Mouse (Mus musculus) spleen, postnatal 14 days (tissue): ENCODE measurements at regions not wholly inside any gene's neighbourhood (a gene's known extent, or its start where the extent isn't known, plus 50 kb on each side); places are given as distances from the start of the nearest gene placed in this dataset.

ENCODE experiments used
- DNase-seq, 2 experiments: peaks; one replicate each; pipeline ENCODE4 v3.0.0; 2021 to 2022; ENCODE audit warnings: low spot score in 2 of 2

DNA sequence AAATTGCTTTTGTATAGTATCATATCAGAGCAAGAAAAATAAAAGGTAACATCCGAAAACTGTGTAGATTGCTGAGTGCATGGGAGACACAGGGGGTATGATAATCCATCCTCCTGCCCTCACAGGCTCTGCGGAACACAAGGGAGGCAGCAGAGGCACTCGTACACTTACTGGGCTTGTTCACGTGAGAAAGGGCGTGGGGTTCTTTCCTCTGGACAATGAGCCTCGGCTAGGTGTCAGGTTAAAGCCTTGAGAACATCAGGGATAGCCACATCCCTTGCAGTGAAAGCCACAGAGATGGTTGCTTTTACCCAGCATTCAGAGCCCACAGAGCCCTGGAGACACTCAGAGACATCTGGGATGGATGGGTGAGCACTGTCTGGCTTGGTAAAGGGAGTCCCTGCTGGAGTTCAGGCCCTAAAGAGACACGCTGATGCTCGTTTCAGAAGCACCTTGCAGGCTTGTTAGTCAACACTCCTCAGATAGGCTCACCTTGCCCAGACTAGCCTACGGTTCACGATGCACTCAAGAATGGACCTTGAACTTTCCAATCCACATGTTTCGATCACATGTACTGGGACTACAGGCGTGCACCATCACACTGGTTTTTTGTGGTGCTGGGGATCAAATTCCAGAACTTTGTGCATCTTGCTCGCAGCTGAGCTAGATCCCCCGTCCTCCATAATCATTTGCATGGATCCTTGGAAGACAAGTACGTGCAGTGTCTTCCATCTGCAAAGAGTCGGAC, 83.5 kb upstream of the Spin1 start:
- no peak for DNase-seq

DNA sequence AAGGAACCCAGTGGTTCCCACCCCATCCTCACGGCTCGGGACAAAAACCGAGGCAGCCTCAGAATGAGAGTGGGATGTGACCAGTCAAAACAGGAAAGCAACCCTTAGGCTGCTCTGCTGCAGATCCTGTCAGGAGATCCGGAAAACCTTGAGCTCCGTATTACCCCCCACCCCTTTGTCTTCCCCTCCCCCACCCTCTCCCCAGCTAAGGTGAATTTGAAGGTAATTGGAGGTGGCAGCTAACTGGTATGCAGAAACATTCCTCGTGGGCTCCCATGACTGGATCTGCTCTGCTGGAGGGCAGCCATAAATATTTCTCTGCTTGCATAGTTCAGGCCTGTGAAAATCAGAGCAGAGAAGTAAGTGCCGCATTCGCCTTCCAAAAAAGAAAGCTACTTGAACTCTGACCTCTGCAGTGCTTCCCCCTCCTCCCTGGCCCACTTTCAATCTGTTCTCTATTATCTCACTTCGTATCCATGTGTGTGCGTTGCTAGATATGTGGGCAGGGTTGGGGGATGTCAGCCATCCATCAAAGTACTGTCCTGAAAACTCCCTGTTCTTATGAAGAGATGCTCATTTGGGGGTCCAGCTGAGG, 82.9 kb upstream of the Spin1 start:
- DNase-seq = no peak

DNA sequence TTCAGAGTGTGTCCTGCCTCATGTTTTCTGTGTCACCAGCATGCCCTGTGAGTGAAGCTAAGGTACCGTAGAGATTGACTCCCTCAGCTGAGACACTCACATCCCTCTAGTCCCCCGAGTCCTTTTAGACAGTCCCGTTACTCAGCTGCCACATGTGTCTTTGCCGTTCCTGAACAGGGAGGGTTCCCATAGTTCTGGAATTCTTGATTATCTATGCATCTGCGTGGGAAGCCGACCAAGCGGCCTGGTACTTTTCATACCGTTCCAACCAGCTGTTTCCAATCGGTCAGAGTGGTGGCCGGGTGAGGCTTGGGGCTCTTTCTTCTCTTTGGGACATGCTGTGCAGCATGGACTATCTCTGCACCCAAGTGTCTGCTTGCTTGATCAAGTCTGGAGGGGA, 82.3 kb upstream of the Spin1 start:
- no peak for DNase-seq

DNA sequence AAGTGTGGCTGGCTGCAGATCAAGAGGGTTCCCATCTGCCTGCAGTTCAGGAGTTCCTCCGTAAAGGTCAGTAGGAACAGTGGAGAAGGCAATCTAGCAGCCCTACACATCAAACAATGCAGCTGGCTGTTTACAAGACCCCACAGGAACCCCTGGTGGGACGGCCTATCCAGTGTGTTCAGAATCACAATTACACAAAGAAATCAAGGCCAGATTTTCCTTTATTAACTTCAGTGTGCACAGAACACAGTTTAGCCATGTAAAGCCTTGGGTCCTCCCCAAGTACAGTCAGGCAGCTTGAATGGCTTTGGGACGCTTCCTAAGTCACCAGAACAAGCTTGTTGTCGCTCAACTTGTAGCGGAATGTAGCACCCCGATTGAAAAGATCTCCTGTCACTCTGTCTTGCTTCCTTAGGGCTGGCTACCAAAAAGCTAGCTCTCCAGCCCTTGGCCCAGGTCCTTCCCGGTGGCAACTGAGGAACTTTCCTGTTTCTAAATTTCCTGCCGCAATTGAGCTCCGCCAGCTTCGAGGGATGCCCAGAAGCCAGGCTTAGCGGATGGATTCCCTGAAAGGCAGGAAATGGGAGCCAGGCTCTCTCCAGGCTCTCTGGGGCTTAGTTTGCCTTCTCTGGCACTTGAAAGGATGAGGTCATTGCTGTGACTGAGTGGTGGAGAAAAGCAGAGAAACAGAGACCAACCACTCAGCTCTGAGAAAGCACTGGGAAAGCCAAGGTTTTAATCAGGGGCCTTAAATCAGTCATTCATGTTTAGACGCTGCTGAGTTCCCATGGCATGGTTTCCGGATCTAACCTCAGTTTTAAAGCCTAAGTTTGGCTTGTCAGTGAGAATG, 78.1 kb upstream of the Spin1 start:
- no peak for DNase-seq

DNA sequence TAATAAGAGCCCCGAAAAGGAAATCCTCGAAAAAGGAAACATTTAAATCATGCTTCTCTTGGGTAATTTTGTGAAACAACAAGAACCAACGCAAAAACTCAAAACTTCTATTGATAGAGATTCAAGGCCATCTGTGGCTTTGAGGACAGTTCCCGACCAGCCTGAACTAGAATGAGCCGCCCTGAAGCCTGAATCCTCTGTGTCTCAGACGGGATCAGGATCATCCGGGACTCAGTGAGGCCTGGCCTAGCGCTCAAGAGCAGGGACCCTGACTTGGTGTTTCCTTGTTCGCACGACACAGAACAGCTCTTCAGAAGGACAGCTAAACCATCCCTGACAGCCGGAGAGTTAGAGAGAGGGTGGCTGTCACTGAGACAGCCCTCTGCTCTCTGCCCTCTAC, 77.4 kb upstream of the Spin1 start:
- DNase-seq = no peak

DNA sequence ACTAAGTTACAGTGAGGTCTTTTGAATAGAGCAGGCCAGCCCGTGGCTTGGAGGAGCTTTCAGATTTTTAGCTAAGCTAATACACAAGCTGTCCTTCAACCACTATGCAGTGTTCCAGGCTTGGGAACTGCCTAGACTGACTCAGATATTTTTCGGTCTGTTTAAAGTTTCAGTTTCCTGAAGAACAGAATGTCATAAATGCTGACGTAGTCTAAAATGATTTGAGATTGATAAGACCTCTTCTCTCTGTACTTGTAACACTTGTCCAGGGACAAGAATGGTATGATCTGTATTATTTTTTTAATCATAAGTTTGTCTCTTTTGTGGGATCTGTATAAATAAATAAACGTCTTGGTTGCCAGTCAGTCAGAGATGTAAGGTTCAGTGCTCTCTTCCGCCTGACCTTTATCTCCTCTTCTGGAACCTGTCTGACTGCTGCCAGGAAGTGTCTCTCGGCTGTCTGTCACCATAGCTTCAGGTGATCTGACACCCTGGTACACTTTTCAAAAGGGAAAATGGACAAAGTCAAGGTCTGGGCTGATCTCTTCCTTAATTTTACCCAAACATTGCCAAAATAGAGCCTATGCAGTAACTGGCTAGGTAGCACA, 74.3 kb upstream of the Spin1 start:
- no peak for DNase-seq

DNA sequence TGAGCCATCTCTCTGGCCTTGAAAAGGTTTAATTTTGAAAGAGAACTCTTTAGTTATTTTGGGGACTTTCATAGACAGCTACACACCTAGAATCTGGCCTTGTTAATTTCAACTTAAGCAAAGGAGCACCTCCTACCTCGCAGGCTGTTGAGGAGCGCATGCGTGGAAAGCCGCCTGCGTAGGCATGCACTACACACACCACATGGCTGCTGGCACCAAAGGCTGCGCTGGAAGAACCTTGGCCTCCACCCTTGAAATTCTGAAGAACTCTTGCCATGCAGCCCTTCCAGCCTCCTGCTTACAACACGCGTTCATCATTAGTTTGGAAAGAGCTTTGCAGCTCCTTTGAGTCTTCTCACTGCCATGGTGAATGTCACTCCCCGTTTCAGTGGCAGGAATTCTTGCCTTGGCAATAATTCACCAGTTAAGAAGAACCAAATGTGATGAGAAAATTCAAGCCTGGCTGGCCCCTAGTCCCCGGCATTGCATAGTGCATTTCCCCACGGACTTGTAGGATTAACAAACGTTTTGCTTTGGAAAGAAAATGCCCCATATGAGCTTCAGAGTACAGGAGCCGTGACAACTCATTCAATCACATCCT, 62.7 kb upstream of the Spin1 start:
- DNase-seq = no peak

DNA sequence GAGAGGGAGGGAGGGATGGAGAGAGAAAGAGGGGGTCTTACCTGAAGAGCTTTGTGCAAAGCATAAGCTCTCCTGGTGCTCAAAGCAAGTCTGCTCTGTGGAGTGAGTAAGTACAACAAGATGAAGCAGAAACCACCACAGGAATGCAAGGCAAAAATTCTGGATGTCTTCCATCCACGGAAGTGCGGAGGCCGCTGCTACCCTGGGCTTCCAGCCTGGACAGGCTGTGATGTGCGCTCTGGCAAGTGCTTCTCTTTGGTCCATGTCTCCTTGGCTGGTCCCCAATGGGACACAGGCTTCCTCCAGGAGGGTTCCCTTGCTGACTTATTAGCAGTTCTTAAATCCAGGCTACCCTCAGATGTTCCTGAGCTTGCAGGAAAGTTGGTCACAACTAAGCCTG, 61.7 kb upstream of the Spin1 start:
- no peak for DNase-seq

DNA sequence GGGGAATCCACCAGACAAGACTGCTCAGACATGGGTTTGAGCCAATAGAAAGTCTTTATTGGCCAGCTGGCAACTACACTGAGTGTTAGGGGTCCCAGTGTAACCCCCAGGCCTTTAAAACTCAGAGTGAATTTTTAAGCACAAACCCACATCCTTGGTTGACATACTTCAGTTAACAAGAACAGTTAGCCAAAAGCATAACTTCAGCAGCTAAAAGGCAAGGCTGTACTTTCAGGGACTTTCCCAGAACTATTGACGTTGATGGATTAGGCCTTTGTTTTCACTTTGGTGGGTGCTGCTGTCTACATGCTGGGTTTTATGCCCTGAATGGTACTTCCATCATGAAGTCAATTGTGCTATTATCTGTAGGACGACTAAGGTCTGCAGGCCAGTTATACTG, 59.6 kb upstream of the Spin1 start:
- DNase-seq = no peak

DNA sequence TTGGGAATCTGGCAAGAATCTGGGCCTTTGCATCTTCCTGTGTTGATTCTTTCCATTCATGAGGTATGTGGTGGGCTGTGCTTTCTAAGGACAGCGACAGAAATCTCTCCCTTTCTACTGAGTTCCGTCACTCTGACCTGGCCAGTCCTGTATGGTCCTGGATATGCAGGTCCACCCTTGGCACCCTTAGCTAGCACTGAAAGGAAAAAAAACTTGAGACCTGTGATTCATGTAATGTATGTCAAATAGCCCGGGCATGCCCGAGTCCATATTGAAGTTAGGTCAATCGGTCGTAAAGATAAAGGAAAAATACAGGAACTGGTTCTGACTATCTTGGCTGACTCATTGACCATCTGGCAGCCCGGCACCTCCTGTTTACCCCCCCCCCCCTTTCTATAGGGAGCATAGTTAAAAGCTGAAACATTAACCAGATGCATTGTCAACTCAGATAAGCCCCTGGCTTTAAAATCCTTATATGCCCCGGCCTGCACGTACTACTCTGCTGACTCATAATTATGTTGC, 57.7 kb upstream of the Spin1 start:
- DNase-seq = no peak
